Mouse (Mus musculus): ENCODE measurements around the gene Metap1.
"Not testable (repeated sequence)": the region's sequence is repeated elsewhere in the genome, so short reads cannot be mapped to it uniquely, and the experiment has no call there.

The Metap1 gene

DNA sequence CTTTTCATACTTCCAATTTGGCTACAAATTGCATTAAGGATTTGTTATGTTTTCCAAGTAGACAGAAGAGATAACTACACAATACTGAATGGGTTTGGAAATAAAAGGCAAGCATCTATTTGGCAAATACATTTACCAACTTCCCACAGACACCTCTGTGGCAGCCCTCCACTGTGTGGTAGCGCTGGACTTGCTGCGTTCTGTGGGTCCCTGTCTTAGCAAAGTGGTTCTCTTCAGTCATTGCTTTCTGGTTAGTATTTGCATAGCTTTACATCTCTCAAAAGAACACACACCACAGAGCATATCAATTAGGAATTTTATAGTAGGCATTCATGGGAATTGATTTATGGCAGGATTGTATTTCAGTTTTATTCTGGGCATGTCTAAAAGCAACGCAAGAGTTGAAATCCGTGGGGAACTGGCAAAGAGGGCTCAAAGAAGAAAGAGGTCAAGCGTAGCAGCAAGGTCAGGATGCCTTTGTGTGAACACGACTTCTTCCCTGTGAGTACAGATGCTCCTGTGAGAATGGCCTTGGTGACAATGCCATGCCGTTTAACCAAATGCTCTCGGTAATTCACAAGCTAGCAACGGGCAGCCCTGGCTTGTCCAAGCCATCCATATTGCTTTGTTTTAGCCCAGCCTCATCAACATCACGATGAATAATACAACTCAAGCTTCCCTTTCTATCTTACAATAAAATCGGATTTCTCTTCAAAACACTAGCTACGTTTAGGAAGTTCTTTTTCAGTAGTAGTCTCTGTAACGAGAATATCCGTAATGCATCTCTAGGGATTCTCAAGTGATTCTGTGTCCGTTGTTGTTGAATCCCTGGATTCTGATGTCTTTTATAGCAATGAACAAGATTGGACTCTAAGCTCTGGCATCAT is 10.8 kb upstream of the Metap1 start:
- peak; percentile 81 for DNase-seq

DNA sequence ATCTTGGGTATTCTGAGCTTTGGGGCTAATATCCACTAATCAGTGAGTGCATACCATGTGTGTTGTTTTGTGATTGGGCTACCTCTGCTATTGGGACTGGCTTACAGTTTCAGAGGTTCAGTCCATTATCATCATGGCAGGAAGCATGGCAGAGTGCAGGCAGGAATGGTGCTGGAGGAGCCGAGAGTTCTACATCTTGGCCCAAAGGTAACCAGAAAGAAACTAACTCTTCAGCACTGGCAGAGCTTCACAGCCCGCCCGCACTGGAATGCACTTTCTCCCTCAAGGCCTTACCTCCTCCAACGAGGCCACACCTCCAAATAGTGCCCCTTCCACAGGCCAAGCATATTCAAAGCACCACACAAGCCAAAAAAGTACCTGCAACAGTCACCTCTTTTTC is 9.4 kb upstream of the Metap1 start:
- DNase-seq = no peak

DNA sequence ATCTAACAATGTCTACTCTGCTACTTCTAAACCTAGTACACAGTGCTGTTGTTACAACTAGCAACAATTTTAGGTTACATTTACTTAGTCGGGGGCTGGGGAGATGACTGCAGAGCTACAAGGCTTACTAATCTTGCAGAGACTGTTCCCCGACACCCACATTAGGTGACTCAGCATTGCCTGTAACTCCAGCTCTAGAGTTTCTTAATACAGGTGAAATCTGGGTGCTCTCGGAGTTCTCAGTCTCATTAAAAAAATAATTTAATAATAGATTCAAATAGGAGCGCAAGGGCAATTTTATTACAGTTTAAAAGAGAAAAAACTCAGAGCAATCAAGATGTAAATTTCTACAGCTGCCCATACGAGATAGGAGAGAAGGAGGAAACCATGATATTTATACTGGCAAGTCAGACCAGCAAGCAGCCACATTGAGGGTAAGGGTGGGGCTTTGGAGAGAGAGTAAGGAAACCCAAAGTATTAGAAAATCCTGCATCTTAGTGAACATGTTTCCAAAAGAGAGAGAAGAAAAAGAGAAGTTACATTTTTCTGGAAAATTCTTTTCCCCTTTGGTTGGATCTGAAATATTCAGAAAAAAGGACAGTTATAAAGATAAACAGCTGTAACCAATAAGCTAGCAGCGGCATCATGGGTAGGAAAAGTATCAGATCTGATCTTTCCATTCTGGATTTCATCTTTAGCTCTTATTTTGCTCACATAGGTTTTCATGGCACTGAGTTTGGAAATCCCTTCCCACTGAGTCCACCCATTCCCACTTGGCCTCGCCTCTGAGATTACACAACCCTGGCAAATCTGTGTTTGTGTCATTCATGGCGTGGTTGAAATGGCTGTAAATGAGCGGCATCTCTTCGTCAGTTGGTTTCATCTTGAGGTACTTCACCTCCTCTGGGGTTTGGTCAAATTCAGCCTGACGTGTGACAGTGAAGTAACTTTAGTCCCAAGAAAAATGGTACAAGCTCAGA is 6.1 kb upstream of the Metap1 start:
- no peak for DNase-seq

DNA sequence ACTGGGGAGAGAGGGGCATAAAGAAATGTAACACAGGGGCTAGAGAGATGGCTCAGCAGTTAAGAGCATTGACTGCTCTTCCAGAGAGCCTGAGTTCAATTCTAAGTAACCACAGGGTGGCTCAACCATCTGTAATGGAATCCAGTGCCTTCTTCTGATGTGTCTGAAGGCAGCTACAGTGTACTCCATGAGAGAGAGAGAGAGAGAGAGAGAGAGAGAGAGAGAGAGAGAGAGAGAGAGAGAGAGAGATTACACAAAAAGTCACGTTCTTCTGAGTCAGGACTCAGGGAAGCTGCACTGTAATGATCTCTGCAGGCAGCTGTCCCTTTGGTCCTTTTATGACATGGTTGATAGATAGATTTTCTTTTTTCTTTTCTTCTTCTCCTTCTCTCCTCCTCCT is 5.2 kb upstream of the Metap1 start:
- DNase-seq = no peak

DNA sequence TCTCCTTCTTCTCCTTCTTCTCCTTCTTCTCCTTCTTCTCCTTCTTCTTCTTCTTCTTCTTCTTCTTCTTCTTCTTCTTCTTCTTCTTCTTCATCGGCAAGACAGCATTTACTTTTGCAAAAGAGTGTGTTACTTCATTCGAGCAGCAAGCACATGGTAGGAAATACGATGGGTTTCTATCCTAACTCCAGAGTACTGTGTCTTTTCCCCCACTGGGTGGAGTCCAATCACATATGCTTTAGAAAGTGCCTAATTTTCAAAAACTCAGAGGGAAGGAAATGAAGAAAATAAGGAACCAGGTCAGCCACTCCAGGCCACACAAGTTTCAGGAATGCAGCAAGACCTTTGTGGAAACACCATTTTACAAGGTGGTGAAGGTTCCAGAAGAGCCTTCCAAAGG is 4.4 kb upstream of the Metap1 start:
- DNase-seq = no peak

DNA sequence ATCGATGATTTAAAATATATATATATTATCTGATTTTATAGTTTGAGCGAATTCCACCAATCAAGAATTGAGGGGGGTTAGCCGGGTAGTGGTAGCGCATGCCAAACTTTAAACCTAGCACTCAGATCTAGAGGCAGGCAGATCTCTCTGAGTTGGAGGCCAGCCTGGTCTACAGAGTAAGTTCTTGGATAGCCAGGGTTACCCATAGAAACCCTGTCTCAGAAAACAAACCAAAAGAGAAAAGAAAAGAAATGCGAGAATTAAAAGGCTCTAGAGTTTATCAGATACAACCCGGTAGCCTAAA is 671 bp upstream of the Metap1 start:
- no peak for DNase-seq

DNA sequence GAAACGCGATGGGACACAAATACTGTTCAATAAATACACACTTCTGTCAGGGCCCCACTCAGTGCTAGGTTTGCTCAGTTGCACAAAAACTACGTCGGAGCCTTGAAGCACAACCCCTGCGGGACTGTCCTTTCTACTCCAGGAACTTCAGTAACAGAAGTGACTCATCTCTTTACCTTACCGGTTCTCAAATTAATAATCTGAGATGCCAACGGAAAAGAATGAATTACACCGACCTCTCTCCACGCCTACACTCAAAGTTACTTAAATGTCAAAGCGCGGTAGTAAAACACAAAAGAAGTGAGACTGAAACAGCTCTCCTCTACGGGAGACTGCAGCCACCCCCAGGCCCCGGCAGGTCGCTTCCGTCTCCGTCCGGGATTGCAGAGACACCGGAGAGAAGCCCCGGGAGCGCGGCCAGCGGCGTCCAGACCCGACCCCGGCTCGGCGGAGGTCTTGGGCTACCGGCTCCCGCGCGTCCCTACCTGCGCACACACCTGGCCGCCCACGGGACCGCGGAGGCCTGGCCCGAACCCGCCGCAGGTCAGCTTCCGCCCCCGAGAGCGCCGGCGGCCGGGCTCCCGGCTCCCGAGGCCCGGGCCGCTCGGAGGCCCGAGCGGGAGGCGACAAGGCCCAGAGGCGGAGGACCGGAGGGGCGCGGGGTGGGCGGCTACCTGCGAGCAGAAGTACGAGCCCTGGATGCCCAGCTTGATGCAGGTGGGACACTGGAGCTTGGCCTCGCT is 560 bp downstream of the Metap1 start:
- DNase-seq = no peak

DNA sequence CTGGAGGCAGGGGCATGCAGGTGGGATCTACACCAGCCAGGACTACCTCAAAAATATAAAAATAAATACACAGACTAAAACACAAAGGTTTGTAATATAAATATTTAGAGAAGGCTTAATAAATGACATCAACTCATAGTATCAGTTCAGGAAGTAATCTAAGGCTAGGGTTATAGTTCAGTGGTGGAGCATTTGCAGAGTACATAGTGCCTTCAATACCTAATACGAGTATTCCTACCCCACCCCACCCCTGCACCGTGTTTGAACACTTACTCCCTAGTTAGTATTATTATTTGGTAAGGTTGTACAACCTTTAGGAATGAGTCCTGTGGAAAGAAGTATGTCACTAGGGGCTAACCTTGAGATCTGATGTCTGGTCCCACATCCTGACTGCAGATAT is 6.1 kb downstream of the Metap1 start:
- no peak for DNase-seq

DNA sequence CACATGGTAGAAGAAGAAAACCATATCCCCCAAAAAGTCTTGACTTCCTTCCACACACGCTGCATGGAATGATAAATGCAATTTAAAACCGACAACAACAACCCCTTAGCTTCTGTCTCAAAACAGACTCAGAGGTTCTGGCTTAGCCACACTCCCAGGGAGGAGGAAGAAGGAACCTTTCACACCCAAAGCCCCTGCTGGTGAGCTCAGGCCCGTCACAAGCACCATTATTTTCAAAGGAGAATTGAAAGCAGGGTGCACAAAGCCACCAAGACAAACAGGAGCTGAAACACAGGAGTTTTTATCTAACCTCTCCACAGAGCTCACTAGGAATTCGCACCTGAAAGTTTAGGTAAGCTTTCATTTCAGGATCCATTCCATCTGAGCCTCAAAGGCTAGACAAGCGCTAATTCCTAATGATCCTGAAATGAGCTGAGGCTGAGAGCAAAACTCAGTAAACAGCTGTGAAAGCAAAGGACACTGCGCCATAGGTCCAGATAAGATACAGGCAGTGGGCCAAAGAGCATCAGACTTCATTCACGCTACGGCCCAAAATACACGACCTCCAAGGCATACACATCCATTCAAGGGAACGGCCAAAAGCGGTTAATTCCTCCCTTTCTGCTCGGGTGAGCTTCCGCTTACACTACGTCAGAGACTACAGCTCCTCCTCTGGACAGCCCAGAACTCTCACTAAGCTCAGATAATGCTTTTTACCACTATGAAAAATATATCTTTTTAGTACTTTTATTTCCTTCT is 7.6 kb downstream of the Metap1 start:
- no peak for DNase-seq

DNA sequence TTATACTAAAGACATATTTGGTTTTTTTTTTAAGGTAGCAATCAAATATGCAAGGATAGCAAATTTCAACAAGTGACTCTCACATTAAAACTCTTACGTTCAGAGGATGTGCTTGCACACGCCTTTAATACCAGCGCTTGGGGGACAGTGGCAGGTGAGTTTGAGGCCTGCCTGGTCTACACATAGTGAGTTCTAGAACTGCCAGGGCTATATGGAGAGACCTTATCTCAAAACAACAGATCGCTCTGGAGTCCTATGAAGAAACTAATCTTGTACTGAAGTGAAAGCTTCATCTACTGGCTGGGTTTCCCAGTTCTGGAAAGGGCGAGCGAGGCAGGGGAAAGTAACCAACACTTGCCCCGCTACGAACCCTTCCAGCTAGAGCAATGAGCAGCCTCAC is 9.8 kb downstream of the Metap1 start:
- DNase-seq = no peak

DNA sequence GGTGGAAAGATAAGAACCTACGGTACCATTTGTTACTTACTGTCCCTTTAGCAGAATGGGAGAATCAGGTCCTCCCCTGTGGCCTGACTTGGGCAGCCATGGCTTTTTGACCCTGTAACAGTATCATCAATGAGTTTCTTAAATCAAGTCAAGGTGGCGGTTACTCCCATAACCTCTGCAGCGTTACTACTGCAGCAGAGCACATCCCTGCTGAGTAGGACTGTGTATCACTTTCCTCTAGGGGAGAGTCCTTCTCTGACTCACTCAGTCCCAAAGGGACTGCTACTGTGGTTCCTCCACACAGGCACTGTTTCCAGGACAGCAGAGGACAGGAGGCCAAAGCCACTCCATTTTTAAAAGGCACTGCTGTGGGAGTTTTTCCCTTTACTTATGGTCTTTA is 18.2 kb downstream of the Metap1 start:
- no peak for DNase-seq

DNA sequence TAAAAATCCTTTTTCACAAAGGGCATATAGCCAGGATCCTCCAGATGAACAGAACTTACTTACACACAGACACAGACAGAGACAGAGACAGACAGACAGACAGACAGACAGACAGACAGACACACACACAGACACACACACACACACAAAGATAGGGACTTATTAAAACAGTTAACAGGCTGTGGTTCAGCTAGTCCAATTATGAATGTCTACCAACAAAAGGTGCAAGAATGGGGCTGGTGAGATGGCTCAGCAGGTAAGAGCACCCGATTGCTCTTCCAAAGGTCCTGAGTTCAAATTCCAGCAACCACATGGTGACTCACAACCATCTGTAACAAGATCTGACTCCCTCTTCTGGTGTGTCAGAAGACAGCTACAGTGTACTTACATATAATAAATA is 22.7 kb downstream of the Metap1 start:
- not testable (repeated sequence) for DNase-seq

DNA sequence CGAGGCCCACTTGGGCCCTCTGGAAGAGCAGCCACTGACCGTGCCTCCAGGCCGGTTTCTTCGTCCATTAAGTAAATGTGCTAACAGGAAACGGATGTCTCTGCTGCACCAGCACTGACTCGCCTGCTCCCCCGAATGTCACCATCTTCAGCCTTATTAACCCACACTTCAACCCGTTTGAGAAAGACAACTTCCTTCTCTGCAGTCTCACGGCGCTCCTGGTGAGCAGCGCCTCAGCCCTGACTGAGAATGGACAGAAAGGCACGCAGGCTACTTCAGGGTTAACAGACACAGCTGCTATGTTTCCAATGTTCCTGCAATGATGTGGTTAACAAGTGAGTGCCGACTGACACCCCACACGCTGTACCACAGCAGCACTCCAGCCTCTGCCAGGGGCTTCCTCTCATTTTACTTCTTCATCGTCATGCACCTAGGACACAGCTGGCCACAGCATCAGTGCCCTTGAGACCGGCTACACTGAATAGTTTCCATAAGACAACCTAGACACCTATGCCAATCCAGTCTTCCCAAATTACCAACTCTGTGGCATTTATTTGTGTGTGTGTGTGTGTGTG is 24.7 kb downstream of the Metap1 start:
- DNase-seq = no peak

DNA sequence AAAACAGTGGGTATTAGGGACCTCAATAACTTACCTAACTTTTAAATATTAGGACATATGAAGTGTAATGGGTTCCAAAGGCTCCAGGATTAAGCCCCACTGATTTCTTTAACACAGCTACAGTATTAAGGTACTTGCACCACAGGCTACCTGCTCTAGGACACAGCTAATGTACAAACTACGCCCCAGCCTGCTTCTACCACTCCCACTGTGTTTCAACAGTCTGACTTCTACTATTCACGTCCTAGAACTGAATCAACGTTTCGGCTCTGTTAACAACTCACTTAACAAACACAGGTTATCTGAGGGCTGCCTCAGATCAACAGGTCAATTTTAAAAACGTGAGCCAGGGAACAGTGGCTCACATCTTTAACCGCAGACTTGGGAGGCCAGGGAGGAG is 25.5 kb downstream of the Metap1 start:
- no peak for DNase-seq

DNA sequence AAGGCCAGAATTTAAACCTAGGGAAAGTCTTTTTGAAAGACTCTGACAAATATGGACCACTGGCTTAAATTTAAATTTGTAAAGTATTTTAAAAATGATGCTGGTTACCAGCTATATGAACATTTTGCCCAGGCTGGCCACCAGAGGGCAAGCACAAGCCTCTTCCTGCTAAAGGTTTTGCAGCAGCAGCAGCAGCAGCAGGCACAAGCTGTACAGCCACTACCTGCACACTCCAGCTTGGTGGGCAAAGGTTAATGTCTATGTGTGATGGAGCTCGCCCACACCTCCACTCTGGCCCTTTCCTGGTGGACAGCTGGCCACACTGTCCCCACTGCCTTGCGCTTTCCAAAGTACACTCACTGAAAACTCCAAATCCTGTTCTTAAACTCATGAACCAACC is 26.2 kb downstream of the Metap1 start:
- DNase-seq = peak; percentile 61

DNA sequence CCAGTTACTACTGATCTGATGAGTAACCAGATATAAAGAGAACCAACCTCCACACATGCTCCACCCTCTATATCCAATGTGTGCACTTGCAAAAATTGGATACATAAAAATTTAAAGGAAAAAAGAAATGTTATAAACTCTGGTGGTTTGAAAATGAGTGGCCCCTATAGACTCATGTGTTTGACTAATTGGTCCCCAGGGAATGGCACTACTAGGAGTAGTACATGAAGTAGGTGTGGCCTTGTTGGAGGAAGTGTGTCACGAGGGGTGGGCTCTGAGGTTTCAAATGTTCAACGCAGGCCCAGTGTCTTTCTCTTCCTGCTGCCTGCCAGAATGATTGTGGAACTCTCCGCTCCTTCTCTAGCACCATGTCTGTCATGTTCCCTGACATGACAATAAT is 27.5 kb downstream of the Metap1 start:
- DNase-seq = no peak

DNA sequence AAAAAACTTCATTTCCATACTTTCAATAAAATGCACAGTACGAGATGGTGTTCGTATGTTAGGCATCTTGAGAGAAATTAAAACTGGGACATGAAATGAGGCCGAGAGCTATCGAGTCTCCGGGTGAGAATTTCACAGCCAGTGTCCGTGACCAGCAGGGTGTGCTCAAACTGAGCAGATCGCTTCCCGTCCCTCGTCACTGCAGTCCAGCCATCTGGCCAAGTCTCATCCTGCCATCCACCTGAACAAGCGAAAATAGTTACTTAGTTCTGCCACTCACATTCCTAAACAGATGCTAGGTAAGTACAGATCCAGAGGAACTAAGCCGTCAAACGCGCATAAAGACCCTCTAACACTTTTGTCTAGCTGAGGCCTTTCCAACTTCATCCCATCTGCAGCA is 29.1 kb downstream of the Metap1 start:
- peak; percentile 41 for DNase-seq

DNA sequence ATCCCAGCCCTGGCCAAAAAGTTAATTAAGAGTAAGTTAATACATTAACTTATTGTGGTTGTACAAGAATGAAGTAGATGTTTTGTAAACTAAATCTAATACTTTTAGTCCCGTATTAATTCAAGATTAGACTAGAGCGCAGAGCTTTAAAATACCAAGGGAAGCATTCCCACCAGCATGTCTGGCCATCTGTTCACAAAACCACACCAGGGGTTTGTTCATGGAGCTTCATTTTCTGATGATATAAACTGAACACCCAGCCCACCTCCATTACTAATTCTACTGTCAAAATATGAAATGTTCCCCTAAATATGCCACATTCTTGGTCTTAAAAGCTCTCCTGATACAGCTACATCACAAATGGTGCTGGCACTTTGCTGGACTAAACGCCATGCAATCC is 30.9 kb downstream of the Metap1 start:
- DNase-seq = no peak

DNA sequence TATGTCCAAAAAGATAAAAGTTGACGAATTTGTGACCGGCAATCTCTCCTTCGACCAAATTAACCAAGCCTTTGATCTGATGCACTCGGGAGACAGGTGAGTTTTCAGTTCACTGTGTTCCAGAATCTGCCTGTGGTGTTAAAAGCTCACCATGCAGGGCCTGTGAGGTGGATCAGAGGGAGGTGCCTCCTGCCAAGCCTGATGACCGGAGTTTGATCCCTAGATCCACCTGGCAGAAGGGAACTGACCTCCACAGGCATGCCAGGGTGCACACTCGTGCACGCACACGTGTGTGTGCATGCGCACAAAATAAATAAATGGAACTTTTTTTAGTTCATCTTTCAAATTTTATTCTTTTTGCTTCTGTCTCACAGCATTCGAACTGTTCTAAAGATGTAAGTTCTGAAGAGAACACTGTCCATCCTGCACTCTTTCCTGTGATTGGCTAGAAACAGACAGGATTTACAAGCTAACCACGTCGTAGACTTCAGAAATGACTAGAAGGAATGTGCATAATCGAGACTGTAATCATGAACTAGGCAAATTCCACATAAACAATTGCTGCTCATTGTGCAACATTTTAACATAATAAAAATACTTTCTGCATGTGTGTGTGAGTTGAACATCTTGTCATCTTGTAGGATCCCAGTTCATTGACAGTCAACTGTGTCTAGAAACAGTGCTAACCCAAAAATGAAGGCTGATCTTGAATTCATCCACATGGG is 34.4 kb downstream of the Metap1 start:
- DNase-seq = no peak

DNA sequence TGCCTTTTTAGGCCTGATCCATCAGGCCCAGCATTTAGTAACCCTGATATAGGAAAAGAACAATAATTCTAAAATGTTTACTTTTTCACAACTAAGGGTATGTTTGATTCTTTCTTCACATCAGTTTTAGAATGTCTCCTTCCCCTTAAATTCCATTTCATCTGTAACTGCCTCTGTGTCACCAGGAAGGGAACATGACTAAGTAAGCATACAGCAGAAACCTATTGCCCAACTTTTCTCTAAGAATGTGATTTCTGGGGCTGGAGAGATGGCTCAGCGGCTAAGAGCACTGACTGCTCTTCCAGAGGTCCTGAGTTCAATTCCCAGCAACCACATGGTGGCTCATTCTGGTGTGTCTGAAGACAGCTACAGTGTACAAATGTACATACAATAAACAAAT is 35.1 kb downstream of the Metap1 start:
- no peak for DNase-seq

DNA sequence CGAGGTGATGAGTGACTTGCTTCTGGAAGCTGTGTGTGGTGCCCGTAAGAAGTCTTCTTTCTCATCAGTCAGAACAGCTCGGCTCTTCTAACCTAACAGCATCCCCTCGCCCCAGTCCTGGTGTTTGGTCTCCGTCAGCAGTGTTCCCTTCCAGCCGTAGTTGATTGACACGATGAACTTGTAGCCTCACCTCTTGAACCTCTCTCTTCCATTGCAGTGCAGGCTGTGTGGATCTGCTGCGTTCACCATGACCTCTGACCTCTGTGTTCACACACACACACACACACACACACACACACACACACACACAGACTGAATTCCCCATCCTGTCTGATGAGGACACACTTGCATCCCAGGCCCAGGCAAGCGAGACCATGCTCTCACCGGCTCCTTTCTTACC is 37.1 kb downstream of the Metap1 start:
- DNase-seq = no peak
